Mouse (Mus musculus): ENCODE measurements around the gene Fam32a. TPM values are rescaled to one million over a fixed set of nuclear protein-coding genes. Genes with fewer than 3 reads are reported as not detected.

Fam32a gene
- 41.4 and 43.8 TPM in 2 replicates for polyA plus RNA-seq (2011; ENCODE audit: insufficient read length, low read depth, missing spikeins)

GRCm38 (mm10) chr8:72219541-72220363 lies at the start of gene Fam32a:
TSS of gene Fam32a (plus strand) at chr8:72219730.
- TF ChIP-seq POLR2A (IDR thresholded peaks at IDR 0.05; ENCODE audit: low read depth, low read length) (peak; percentile 54), CTCF (IDR thresholded peaks at IDR 0.05; ENCODE audit: borderline replicate concordance, insufficient read depth, low read length) (no peak)
- Histone ChIP-seq H3K4me1 (ENCODE audit: control insufficient read depth, insufficient read depth, low read length) (no peaks in the 10 kb centered on the region), H3K4me3 (ENCODE audit: insufficient read depth, low read length) (peak within 1 kb of the TSS; percentile 88), H3K27ac (ENCODE audit: insufficient read depth, low read length) (peak within 1 kb of the TSS; percentile 19; the same call in 1 of the 2 replicates)

- peak; percentile 46; the same call in 1 of the 2 replicates for TF ChIP-seq CTCF (IDR thresholded peaks at IDR 0.05; ENCODE audit: borderline replicate concordance, insufficient read depth, low read length)
- TF ChIP-seq POLR2A (IDR thresholded peaks at IDR 0.05; ENCODE audit: low read depth, low read length): no peak
- Histone ChIP-seq H3K27ac (ENCODE audit: insufficient read depth, low read length) (no peak overlapping the region), H3K4me3 (ENCODE audit: insufficient read depth, low read length) (no peak overlapping the region), H3K4me1 (ENCODE audit: control insufficient read depth, insufficient read depth, low read length) (no peaks in the 10 kb centered on the region)
Measured at GRCm38 (mm10) chr8:72177346-72177925, 42.1 kb upstream of the Fam32a start.

GRCm38 (mm10) chr8:72183554-72184202 lies 35.9 kb upstream of the Fam32a start:
- Histone ChIP-seq H3K4me1 (ENCODE audit: control insufficient read depth, insufficient read depth, low read length) (no peaks in the 10 kb centered on the region), H3K4me3 (ENCODE audit: insufficient read depth, low read length) (no peak overlapping the region), H3K27ac (ENCODE audit: insufficient read depth, low read length) (no peak overlapping the region)
- no peak for TF ChIP-seq POLR2A (IDR thresholded peaks at IDR 0.05; ENCODE audit: low read depth, low read length)
- no peak for TF ChIP-seq CTCF (IDR thresholded peaks at IDR 0.05; ENCODE audit: borderline replicate concordance, insufficient read depth, low read length)

GRCm38 (mm10) chr8:72187793-72188331 lies 31.7 kb upstream of the Fam32a start:
- Histone ChIP-seq H3K27ac (ENCODE audit: insufficient read depth, low read length) (no peak overlapping the region), H3K4me1 (ENCODE audit: control insufficient read depth, insufficient read depth, low read length) (no peaks in the 10 kb centered on the region), H3K4me3 (ENCODE audit: insufficient read depth, low read length) (no peak overlapping the region)
- TF ChIP-seq POLR2A (IDR thresholded peaks at IDR 0.05; ENCODE audit: low read depth, low read length) (no peak), CTCF (IDR thresholded peaks at IDR 0.05; ENCODE audit: borderline replicate concordance, insufficient read depth, low read length) (no peak)

- Histone ChIP-seq H3K4me1 (ENCODE audit: control insufficient read depth, insufficient read depth, low read length) (no peaks in the 10 kb centered on the region), H3K4me3 (ENCODE audit: insufficient read depth, low read length) (no peak within 1 kb of the TSS), H3K27ac (ENCODE audit: insufficient read depth, low read length) (no peak within 1 kb of the TSS)
- no peak for TF ChIP-seq CTCF (IDR thresholded peaks at IDR 0.05; ENCODE audit: borderline replicate concordance, insufficient read depth, low read length)
Measured at GRCm38 (mm10) chr8:72189417-72190214, 29.9 kb upstream of the Fam32a start, which contains the start of gene Hsh2d. TSS of gene Hsh2d (plus strand) at chr8:72189638.

DNA sequence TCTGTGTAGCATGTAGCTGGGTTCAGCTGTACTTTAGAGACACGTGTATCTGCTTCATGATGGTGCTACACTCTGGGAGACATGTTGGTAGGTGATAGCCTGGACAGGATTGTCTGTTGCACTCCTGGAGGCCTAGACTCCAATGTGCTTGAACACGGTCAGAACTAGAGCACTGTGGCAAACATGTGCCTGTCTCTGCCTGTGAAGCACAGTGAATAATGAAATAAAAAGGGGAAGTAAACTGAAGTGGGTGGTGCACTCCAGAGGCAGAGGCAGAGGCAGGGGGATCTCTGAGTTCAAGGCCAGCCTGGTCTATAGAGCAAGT lies 29.4 kb upstream of the Fam32a start:
- Histone ChIP-seq H3K4me3 (ENCODE audit: insufficient read depth, low read length) (no peak overlapping the region), H3K4me1 (ENCODE audit: control insufficient read depth, insufficient read depth, low read length) (no peaks in the 10 kb centered on the region), H3K27ac (ENCODE audit: insufficient read depth, low read length) (no peak overlapping the region)
- TF ChIP-seq POLR2A (IDR thresholded peaks at IDR 0.05; ENCODE audit: low read depth, low read length): no peak
- TF ChIP-seq CTCF (IDR thresholded peaks at IDR 0.05; ENCODE audit: borderline replicate concordance, insufficient read depth, low read length): no peak

- Histone ChIP-seq H3K4me1 (ENCODE audit: control insufficient read depth, insufficient read depth, low read length) (no peaks in the 10 kb centered on the region), H3K4me3 (ENCODE audit: insufficient read depth, low read length) (no peak overlapping the region), H3K27ac (ENCODE audit: insufficient read depth, low read length) (no peak overlapping the region)
- TF ChIP-seq CTCF (IDR thresholded peaks at IDR 0.05; ENCODE audit: borderline replicate concordance, insufficient read depth, low read length) (no peak), POLR2A (IDR thresholded peaks at IDR 0.05; ENCODE audit: low read depth, low read length) (no peak)
Measured at GRCm38 (mm10) chr8:72192065-72192464, 27.5 kb upstream of the Fam32a start.

DNA sequence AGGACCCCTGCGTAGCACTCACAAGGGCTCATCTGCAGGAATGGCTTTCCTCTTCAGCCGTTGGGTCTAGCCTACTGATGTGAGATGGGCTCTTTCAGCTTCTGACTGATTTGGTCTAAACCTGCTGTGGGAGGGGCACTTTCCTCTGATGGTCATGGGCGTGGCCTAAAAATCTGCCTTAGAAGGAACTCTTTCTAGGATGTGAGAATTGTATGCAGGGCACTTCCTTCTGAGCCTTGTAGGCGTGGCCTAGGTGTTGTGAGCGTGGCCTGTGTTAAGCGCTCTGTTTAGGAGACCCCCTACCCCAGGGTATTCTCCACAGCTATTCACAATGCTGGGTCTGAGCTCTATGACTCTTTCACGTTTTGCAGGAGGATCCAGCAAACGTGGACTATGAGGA lies 21.5 kb upstream of the Fam32a start:
- Histone ChIP-seq H3K4me3 (ENCODE audit: insufficient read depth, low read length) (no peak overlapping the region), H3K4me1 (ENCODE audit: control insufficient read depth, insufficient read depth, low read length) (no peaks in the 10 kb centered on the region), H3K27ac (ENCODE audit: insufficient read depth, low read length) (no peak overlapping the region)
- no peak for TF ChIP-seq CTCF (IDR thresholded peaks at IDR 0.05; ENCODE audit: borderline replicate concordance, insufficient read depth, low read length)
- TF ChIP-seq POLR2A (IDR thresholded peaks at IDR 0.05; ENCODE audit: low read depth, low read length): no peak

GRCm38 (mm10) chr8:72208582-72208981 lies 10.9 kb upstream of the Fam32a start:
- Histone ChIP-seq H3K4me1 (ENCODE audit: control insufficient read depth, insufficient read depth, low read length) (no peaks in the 10 kb centered on the region), H3K27ac (ENCODE audit: insufficient read depth, low read length) (no peak overlapping the region), H3K4me3 (ENCODE audit: insufficient read depth, low read length) (no peak overlapping the region)
- no peak for TF ChIP-seq POLR2A (IDR thresholded peaks at IDR 0.05; ENCODE audit: low read depth, low read length)
- no peak for TF ChIP-seq CTCF (IDR thresholded peaks at IDR 0.05; ENCODE audit: borderline replicate concordance, insufficient read depth, low read length)
